In the genomic region with DNA sequence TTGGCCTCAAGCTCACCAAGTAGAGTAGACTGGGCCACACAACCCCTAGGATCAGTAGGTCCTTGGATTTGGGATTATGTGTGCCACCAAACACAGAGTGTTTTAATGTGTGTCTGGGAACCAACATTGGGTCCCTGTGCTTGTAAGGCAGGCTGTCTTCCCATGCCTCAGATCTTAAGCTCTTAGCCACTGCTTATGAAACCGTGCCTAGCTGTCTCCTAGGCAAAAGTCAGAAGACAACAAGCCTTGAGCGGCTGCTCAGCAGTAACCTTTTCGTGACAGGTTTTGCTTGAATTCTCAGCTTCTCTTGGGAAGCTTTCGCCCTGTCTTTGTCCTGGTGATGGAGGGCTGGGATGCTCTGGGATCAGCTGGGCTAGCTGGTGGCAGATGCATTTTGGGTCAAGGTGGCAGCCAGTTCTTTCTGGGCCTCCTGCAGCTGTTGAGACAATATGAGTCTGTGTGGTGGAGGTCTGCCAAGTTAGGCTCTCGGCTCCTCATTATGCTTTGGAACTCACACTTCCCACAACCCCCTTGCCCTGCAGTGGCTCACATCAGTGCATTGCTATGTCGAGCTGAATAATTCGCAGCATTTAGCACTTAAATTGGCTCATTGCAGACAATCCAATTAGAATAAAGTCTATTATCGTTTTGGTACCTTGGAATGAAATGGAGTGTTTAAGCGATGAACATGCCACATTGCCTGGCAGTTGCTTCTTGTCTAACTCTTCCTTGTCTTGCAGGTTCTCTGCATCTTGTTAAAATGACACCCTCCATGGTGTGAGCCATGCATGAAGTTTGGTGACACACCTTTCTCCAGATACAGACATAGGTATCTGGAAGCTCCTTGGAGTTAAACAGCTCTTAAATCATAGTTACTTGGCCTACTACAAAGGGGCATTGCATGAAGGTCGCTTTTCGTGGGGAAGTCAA, we compare ENCODE assay signal across 10 mouse cellular contexts.
DNase-seq lines count a peak whose midpoint lies in the region; ATAC-seq and TF ChIP-seq lines count a peak whose summit lies in the region.
"Had no signal": no experiment of that assay in that cellular context is flagged by ENCODE, and none has a peak within 500 bp of the region (broad histone marks: within the 10 kb centered on the region; RNA-seq: fewer than 3 reads in every experiment).

No protein-coding gene starts in this region.

- H3K36me3 ChIP-seq in heart, embryonic 15.5 days = no peaks in the 10 kb centered on the region
- no peaks in the 10 kb centered on the region for H3K36me3 ChIP-seq in hindbrain, postnatal 0 days (ENCODE audit: insufficient read depth, low read length)
- no peaks in the 10 kb centered on the region for H3K36me3 ChIP-seq in neural tube, embryonic 13.5 days
- H3K36me3 ChIP-seq in kidney, embryonic 16.5 days (ENCODE audit: insufficient read depth, low read length) = no peaks in the 10 kb centered on the region

- DNase-seq in heart, postnatal 4 days = no peak
- DNase-seq in brain, embryonic 14.5 days (ENCODE audit: low read depth) = peak; percentile 95
- DNase-seq in hindbrain, postnatal 0 days (ENCODE audit: low spot score) = peak; percentile 83

- H3K27ac ChIP-seq in heart, embryonic 15.5 days = peak overlapping the region; percentile 53
- peak overlapping the region; percentile 57; the same call in 1 of the 2 replicates for H3K27ac ChIP-seq in hindbrain, postnatal 0 days
- H3K27ac ChIP-seq in neural tube, embryonic 13.5 days (replicated peaks) = peak overlapping the region; percentile 80
- H3K27ac ChIP-seq in kidney, embryonic 16.5 days (ENCODE audit: low read length) = no peak overlapping the region

- WGBS in heart, embryonic 15.5 days = 74% methylated on average over 11 of the region's 11 CpGs
- WGBS in hindbrain, postnatal 0 days = 41% methylated on average over 11 of the region's 11 CpGs
- 65% methylated on average over 11 of the region's 11 CpGs for WGBS in neural tube, embryonic 13.5 days
- WGBS in kidney, embryonic 16.5 days = 87% methylated on average over 11 of the region's 11 CpGs

- peaks cover 43% of the 10 kb centered on the region for H3K4me1 ChIP-seq in heart, embryonic 15.5 days (replicated peaks)
- H3K4me1 ChIP-seq in hindbrain, postnatal 0 days (ENCODE audit: insufficient read depth, low read length) = peaks cover 14% of the 10 kb centered on the region; the same call in 1 of the 2 replicates
- peaks cover 56% of the 10 kb centered on the region for H3K4me1 ChIP-seq in neural tube, embryonic 13.5 days (replicated peaks)
- peaks cover 13% of the 10 kb centered on the region for H3K4me1 ChIP-seq in kidney, embryonic 16.5 days (ENCODE audit: insufficient read depth, low read length)

- no peak overlapping the region for H3K9ac ChIP-seq in heart, embryonic 15.5 days
- H3K9ac ChIP-seq in hindbrain, postnatal 0 days (replicated peaks; ENCODE audit: low read length) = no peak overlapping the region
- no peak overlapping the region for H3K9ac ChIP-seq in neural tube, embryonic 13.5 days
- no peak overlapping the region for H3K9ac ChIP-seq in kidney, embryonic 16.5 days (replicated peaks; ENCODE audit: low read length)

- TF ChIP-seq CTCF in brain, embryonic 14.5 days (IDR thresholded peaks at IDR 0.05; ENCODE audit: borderline replicate concordance, extremely low read depth, insufficient read depth, insufficient read length) = no peak
- no peak for TF ChIP-seq CTCF in hindbrain, postnatal 0 days (IDR thresholded peaks at IDR 0.05; ENCODE audit: low read depth)

- no peak overlapping the region for H3K4me2 ChIP-seq in heart, embryonic 15.5 days
- H3K4me2 ChIP-seq in hindbrain, postnatal 0 days (ENCODE audit: low read depth, low read length) = no peak overlapping the region
- no peak overlapping the region for H3K4me2 ChIP-seq in neural tube, embryonic 13.5 days
- no peak overlapping the region for H3K4me2 ChIP-seq in kidney, embryonic 16.5 days (replicated peaks; ENCODE audit: low read depth, low read length)

- H3K27me3 ChIP-seq in heart, embryonic 15.5 days = no peaks in the 10 kb centered on the region
- H3K27me3 ChIP-seq in hindbrain, postnatal 0 days (ENCODE audit: insufficient read depth, low read length) = no peaks in the 10 kb centered on the region
- no peaks in the 10 kb centered on the region for H3K27me3 ChIP-seq in neural tube, embryonic 13.5 days
- H3K27me3 ChIP-seq in kidney, embryonic 16.5 days (ENCODE audit: insufficient read depth, low read length) = no peaks in the 10 kb centered on the region

- ATAC-seq in heart, embryonic 15.5 days (replicated peaks; ENCODE audit: insufficient number of reproducible peaks, insufficient read depth, low FRiP score, low read depth) = no peak; the same call in 1 of the 2 replicates
- peak; percentile 89 for ATAC-seq in hindbrain, postnatal 0 days
- ATAC-seq in neural tube, embryonic 13.5 days (ENCODE audit: low read depth) = peak; percentile 86
- ATAC-seq in megakaryocyte progenitor cell, adult 5-6 weeks (replicated peaks; ENCODE audit: poor library complexity) = no peak
- no peak for ATAC-seq in kidney, embryonic 16.5 days (ENCODE audit: low FRiP score, low TSS enrichment)
- ATAC-seq in megakaryocyte-erythroid progenitor cell, adult 5-6 weeks (replicated peaks; ENCODE audit: low FRiP score, low TSS enrichment, poor library complexity, severe bottlenecking) = no peak

- H3K4me3 ChIP-seq in heart, embryonic 15.5 days = no peak overlapping the region
- H3K4me3 ChIP-seq in hindbrain, postnatal 0 days (ENCODE audit: low read length) = no peak overlapping the region
- no peak overlapping the region for H3K4me3 ChIP-seq in neural tube, embryonic 13.5 days
- no peak overlapping the region for H3K4me3 ChIP-seq in kidney, embryonic 16.5 days (ENCODE audit: low read length)
- H3K4me3 ChIP-seq: erythroblast, embryonic 14.5 days; myocyte had no signal

- TF ChIP-seq POLR2A in brain, embryonic 14.5 days (IDR thresholded peaks at IDR 0.05; ENCODE audit: borderline replicate concordance, extremely low read depth, insufficient read depth, insufficient read length, poor library complexity, severe bottlenecking) = no peak

- H3K9me3 ChIP-seq in heart, embryonic 15.5 days (replicated peaks) = no peaks in the 10 kb centered on the region
- H3K9me3 ChIP-seq in hindbrain, postnatal 0 days (ENCODE audit: low read length) = no peaks in the 10 kb centered on the region
- H3K9me3 ChIP-seq in neural tube, embryonic 13.5 days = no peaks in the 10 kb centered on the region
- H3K9me3 ChIP-seq in kidney, embryonic 16.5 days (ENCODE audit: low read length) = no peaks in the 10 kb centered on the region

Comparison
In these comparisons a context has a peak if more than half of its experiments do, and no peak if none do; other contexts are left out.
1. ATAC-seq: peak in hindbrain, postnatal 0 days (single experiment) and neural tube, embryonic 13.5 days (single experiment); none in heart, embryonic 15.5 days (single experiment), megakaryocyte progenitor cell, adult 5-6 weeks (single experiment), kidney, embryonic 16.5 days (single experiment) and megakaryocyte-erythroid progenitor cell, adult 5-6 weeks (single experiment).